10 mouse cellular contexts compared by ENCODE assay signal in genomic region chr15:6390657-6391056, GRCm38 (mm10). TPM values are rescaled to one million over a fixed set of nuclear protein-coding genes. Genes with fewer than 3 reads are reported as not detected.
A peak's percentile ranks its signal among the peaks of the same experiment; 100 is the strongest.
DNase-seq lines count a peak whose midpoint lies in the region; ATAC-seq and TF ChIP-seq lines count a peak whose summit lies in the region.
"Had no signal": no experiment of that assay in that cellular context is flagged by ENCODE, and none has a peak within 500 bp of the region (broad histone marks: within the 10 kb centered on the region; RNA-seq: fewer than 3 reads in every experiment).

No protein-coding gene starts in this region.

- no peaks in the 10 kb centered on the region for H3K36me3 ChIP-seq in liver, adult 2 months (ENCODE audit: control insufficient read depth, insufficient read depth, low read length)
- H3K36me3 ChIP-seq in liver, embryonic 11.5 days (ENCODE audit: control insufficient read depth, insufficient read depth, low read length) = no peaks in the 10 kb centered on the region
- H3K36me3 ChIP-seq in forebrain, embryonic 14.5 days (ENCODE audit: control insufficient read depth, insufficient read depth, low read length) = no peaks in the 10 kb centered on the region
- H3K36me3 ChIP-seq: liver, embryonic 15.5 days had no signal

- H3K4me1 ChIP-seq in liver, adult 2 months (ENCODE audit: control insufficient read depth, insufficient read depth, low read length) = 0 out of 2 replicates have a peak, but pooled peaks cover 6% of the 10 kb centered on the region
- no peaks in the 10 kb centered on the region; the same call in 1 of the 2 replicates for H3K4me1 ChIP-seq in liver, embryonic 11.5 days (replicated peaks; ENCODE audit: control insufficient read depth, insufficient read depth, low read length)
- H3K4me1 ChIP-seq in forebrain, embryonic 14.5 days (ENCODE audit: control insufficient read depth, insufficient read depth, low read length) = no peaks in the 10 kb centered on the region
- H3K4me1 ChIP-seq: liver, embryonic 15.5 days had no signal

- intact Hi-C loops in heart, postnatal 14 days (cut with DNase I) = no loop called here
- intact Hi-C loops in left cerebral cortex, postnatal 4 days (cut with DNase I) = no loop called here

- H3K4me2 ChIP-seq in liver, embryonic 11.5 days = no peak overlapping the region
- H3K4me2 ChIP-seq in forebrain, embryonic 14.5 days (ENCODE audit: low read length) = no peak overlapping the region
- H3K4me2 ChIP-seq: liver, embryonic 15.5 days had no signal

- no peaks in the 10 kb centered on the region for H3K9me3 ChIP-seq in liver, embryonic 11.5 days (ENCODE audit: control insufficient read depth, low read length)
- H3K9me3 ChIP-seq in forebrain, embryonic 14.5 days (replicated peaks; ENCODE audit: control insufficient read depth, low read length) = no peaks in the 10 kb centered on the region
- H3K9me3 ChIP-seq: liver, embryonic 15.5 days had no signal

- H3K79me2 ChIP-seq in liver, adult 2 months (ENCODE audit: control insufficient read depth, insufficient read depth, low read length) = no peaks in the 10 kb centered on the region; the same call in 1 of the 2 replicates

- no peak overlapping the region for H3K27ac ChIP-seq in liver, adult 2 months (replicated peaks; ENCODE audit: insufficient read depth, low read depth, low read length)
- no peak overlapping the region for H3K27ac ChIP-seq in liver, embryonic 11.5 days (ENCODE audit: low read depth, low read length)
- no peak overlapping the region for H3K27ac ChIP-seq in forebrain, embryonic 14.5 days (ENCODE audit: low read depth, low read length)
- H3K27ac ChIP-seq: liver, embryonic 15.5 days had no signal

- no peaks in the 10 kb centered on the region for H3K27me3 ChIP-seq in liver, adult 2 months (ENCODE audit: control insufficient read depth, insufficient read depth, low read length)
- H3K27me3 ChIP-seq in liver, embryonic 11.5 days (replicated peaks; ENCODE audit: control insufficient read depth, insufficient read depth, low read length) = peaks cover 10% of the 10 kb centered on the region
- no peaks in the 10 kb centered on the region for H3K27me3 ChIP-seq in forebrain, embryonic 14.5 days (replicated peaks; ENCODE audit: control insufficient read depth, insufficient read depth, low read length)

- no peak; the same call in 1 of the 2 replicates for ATAC-seq in liver, embryonic 11.5 days (replicated peaks; ENCODE audit: low FRiP score)
- ATAC-seq in forebrain, embryonic 14.5 days = no peak

- no peak overlapping the region for H3K9ac ChIP-seq in liver, adult 2 months (ENCODE audit: low read depth, low read length)
- H3K9ac ChIP-seq in liver, embryonic 11.5 days (ENCODE audit: low read depth, low read length) = no peak overlapping the region
- no peak overlapping the region for H3K9ac ChIP-seq in forebrain, embryonic 14.5 days (ENCODE audit: low read length)
- H3K9ac ChIP-seq: liver, embryonic 15.5 days had no signal

- DNase-seq in liver, adult 2 months (ENCODE audit: extremely low read depth, low read depth, low spot score) = peak; percentile 46
- DNase-seq in liver, embryonic 11.5 days (ENCODE audit: low spot score) = no peak
- DNase-seq in brain, adult 2 months (ENCODE audit: low read depth, low spot score) = peak; percentile 35
- DNase-seq in heart, postnatal 14 days = peak; percentile 72 to 74
- DNase-seq in lung, postnatal 25 days (ENCODE audit: low spot score) = peak; percentile 50
- no peak for DNase-seq in forebrain, embryonic 14.5 days (ENCODE audit: low spot score)
- DNase-seq in cerebellum, adult 9-10 months = no peak
- DNase-seq in left cerebral cortex, postnatal 4 days = no peak

- no peak for TF ChIP-seq POLR2A in liver, adult 2 months (IDR thresholded peaks at IDR 0.05; ENCODE audit: extremely low read depth, insufficient read depth, low read length)

- WGBS in liver, adult 2 months = 58% methylated on average over 2 of the region's 2 CpGs
- 30% methylated on average over 2 of the region's 2 CpGs for WGBS in liver, embryonic 11.5 days
- 57% methylated on average over 2 of the region's 2 CpGs for WGBS in forebrain, embryonic 14.5 days

- H3K4me3 ChIP-seq in liver, adult 2 months (ENCODE audit: insufficient read depth, low read depth, low read length) = no peak overlapping the region
- no peak overlapping the region for H3K4me3 ChIP-seq in liver, embryonic 11.5 days (ENCODE audit: low read depth, low read length)
- H3K4me3 ChIP-seq in forebrain, embryonic 14.5 days (ENCODE audit: low read depth, low read length) = no peak overlapping the region
- H3K4me3 ChIP-seq: liver, embryonic 15.5 days had no signal

- no peak for TF ChIP-seq CTCF in liver, adult 2 months (IDR thresholded peaks at IDR 0.05; ENCODE audit: low read depth, low read length)

RNA-seq across cellular contexts. Expression of gene C9, which starts 54.5 kb away (rescaled TPM):
- 259 and 275 TPM in 2 replicates for total RNA-seq in liver, adult 2 months (2014; rRNA removed)
- 60.7 and 78.4 TPM in 2 replicates for polyA plus RNA-seq in liver, adult 2 months (2012; rRNA removed)
- 0.15 TPM in 1 of 2 replicates, not detected in the other for polyA plus RNA-seq in liver, embryonic 11.5 days (2014; fragmentation: Nextera tagmentation; extraction: Ambion mirVana)
- total RNA-seq in heart, postnatal 14 days (2021) = not detected
- polyA plus RNA-seq in forebrain, embryonic 14.5 days (2014; fragmentation: Nextera tagmentation; extraction: Ambion mirVana) = not detected in 2 replicates
- not detected for total RNA-seq in left cerebral cortex, postnatal 4 days (2021)
- total RNA-seq: MEL had no signal

Comparison
In these comparisons a context has a peak if more than half of its experiments do, and no peak if none do; other contexts are left out.
1. DNase-seq: peak in liver, adult 2 months (single experiment), brain, adult 2 months (single experiment), heart, postnatal 14 days (2 of 2) and lung, postnatal 25 days (single experiment); none in liver, embryonic 11.5 days (single experiment), forebrain, embryonic 14.5 days (single experiment), cerebellum, adult 9-10 months (single experiment) and left cerebral cortex, postnatal 4 days (single experiment).
2. RNA of gene C9, which starts 54.5 kb away (total RNA-seq): 259 to 275 TPM in liver, adult 2 months; not detected in heart, postnatal 14 days and not detected in left cerebral cortex, postnatal 4 days; every median in the first group is over 100 times any median in the second.